Mouse (Mus musculus): ENCODE data around the gene Mecom.

Mecom gene

DNA sequence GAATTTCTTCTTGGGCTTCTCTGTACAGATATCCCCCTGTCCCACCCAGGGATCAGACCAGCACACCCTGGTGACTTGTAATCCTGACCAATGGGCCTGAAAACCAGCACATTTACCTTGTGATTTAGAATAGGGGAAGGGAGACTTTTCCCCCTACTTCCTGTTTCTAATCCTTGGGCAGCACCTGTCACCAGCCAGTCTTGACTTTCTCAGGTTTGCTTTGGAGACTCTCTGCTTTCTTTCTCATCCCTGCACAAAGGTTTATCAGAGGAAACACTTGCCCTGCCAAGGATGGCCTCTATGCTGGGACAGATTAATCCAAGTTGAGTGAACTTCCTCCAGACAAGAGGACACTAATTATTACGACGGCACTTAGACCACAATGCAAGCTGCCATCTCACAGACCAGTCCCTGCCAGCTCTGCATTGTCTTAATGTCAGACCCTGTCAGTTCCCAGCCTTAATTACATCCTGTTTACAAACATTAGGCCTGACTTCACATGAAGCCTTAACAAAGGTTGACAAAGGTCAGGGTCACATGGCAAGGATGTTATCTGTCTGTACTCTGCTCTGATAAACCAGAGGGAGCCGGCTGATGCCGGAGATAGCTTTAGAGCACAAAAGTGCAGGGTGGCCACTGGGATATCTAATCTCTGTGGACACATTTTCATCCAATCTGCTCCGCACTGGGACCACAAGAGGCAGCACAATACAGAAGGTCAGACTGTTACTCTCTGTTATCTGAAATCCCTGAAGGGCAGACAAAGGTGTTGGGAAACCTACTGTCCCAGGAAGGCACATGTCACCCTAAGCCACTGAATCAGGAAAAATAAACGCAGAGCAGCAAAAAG, 193.7 kb downstream of the Mecom start:
- DNase-seq (ENCODE audit: low spot score in 2 of 2), result no peak

DNA sequence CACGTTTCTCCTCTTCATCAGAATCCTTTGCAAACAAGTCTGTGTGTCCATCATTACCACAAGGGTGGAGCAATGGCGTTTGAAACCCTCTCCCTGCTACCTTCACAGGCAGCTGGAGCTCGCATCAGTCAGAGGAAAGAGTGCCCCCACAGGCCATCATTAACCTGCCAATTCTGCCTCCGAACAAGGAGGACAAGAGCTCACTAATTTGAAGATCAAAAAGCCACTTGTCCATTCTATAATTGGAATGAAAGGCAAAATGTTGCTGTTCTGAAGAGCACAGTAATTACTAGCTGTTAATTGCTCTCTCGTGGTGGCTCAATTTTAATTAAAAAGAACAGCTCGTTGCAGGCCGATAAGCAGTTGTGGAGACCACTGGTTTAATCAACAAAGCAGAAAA, 198.5 kb downstream of the Mecom start:
- DNase-seq (ENCODE audit: low spot score in 2 of 2), result no peak

DNA sequence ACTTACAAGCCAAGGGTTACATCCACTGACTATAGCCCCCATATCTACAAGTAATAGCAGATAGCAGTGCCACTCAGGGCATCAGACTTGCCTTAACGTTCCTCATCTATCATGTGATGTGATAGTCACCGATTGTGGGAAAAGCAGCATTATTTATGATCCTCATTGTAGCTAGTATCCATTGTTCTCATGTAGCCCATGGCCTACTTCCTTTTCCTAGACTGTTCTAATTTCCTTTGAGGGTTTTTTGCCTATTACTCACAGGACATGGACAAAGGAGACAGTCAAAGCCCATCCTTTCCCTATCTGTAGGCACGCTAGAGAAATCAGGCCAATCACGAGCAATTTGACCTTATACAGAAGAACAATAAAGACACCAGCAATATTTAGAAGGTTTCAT, 203.7 kb downstream of the Mecom start:
- DNase-seq (ENCODE audit: low spot score in 2 of 2), result no peak

DNA sequence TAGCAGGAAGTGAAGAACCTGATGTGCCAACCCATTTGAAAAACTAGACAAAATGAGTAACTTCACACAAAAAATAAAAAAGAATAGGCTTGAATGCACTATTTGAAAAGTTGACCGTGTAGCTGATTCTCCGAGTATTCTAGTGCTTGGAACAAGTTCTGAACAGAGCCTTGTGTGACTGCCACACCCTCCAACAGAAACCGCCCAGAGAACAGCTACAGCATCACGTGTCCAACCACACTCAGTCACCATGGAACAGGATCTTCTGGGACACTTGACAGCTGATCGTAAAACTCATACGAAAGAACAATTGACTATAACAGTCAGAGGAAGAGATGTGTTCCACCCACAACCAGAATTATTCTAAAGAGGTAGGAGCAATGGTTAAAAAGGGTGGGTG, 215.5 kb downstream of the Mecom start:
- DNase-seq (ENCODE audit: low spot score in 2 of 2), result no peak

DNA sequence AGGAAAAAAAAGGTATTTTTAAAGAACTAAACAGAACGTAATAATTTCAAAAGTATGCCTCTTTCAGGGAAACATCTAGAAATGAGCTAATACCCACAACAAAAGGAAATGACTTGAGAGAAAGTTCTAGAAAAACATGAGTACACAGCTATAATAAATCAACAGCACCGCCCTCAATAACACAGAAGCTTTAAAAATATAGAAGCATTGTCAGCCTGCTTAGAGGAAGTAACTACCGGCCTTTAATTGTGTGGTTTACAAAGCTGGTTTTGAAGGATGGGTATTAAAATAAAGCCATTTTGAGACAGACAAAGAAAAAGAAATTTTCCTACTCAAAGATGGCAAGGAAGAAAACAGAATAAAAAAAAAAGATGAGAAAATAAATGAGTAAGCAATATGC, 217.3 kb downstream of the Mecom start:
- no peak for DNase-seq (ENCODE audit: low spot score in 2 of 2)

DNA sequence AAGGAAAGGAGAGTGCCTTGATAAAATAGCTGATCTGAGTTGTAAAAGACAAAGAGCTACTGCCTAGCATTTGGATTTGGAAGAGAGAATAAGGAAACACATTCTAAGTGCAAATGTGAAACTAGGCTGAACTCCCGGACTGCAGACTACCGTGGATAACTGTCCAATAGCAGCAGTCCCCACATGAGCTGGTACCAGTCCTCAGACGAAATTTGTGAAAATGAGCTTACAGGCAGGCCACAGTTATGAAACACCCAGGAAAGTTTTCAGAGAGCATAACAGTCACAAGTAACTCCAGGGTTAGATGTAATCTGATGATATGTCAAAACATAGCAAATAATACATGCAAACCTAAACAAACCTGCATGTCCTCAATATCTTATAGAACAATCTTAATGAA, 217.8 kb downstream of the Mecom start:
- DNase-seq (ENCODE audit: low spot score in 2 of 2), result no peak

DNA sequence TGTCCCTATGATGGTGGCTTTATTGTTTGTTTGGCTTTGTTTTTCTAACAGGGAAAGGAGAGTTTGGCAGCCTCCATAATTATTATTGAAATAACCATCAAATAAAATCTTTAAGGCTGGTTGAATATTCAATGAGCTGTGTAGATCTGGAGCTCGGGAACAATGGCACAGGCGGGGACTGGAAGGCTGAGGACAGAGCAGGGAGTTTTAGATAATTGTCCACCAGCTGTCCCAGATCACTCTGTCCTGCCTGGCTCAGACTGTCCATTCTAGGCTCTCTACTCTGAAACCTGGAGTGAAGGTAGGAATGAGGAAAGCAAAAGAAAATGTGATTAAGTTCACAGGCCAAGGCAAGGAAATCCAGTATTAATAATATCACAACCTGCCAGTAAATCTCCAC, 232.9 kb downstream of the Mecom start:
- DNase-seq (ENCODE audit: low spot score in 2 of 2), result no peak

DNA sequence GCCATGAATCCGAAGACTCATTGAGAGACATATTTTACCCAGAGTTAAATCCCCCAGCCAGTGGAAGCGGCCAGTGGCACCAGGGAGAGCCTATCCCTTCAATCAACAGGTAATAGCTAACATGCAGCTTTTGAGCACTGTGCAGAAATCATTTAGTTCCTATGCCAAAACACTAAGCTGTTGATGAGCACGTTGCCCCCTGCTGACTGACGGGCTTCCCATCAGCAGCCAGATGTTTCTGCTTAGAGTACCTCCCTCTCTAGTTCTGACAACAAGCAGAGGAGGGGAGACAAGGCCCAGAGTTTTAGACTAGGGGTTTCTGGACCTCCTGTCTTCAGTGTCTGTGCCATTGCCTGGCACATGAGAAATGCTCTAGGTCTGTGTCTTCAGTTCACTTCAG, 239.7 kb downstream of the Mecom start:
- DNase-seq (ENCODE audit: low spot score in 2 of 2), result no peak

DNA sequence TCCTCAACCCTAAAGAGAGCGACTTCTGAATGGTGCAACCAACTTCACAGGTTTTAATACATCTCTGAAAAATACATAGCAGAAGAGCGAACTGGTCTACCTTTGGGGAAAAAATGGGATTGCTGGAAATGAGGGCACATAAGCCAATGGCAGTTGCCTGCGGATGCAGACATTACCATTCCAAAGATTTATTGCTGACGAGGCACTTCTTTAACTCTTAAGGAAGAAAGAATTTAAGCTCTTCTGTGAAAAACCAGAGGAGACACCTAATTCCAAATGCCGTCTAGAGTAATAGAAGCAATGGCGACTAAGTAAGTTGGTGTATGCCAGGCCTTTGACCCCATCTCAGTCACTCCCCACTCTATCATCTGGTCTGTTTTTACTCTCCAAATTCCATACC, 240.2 kb downstream of the Mecom start:
- no peak for DNase-seq (ENCODE audit: low spot score in 2 of 2)

DNA sequence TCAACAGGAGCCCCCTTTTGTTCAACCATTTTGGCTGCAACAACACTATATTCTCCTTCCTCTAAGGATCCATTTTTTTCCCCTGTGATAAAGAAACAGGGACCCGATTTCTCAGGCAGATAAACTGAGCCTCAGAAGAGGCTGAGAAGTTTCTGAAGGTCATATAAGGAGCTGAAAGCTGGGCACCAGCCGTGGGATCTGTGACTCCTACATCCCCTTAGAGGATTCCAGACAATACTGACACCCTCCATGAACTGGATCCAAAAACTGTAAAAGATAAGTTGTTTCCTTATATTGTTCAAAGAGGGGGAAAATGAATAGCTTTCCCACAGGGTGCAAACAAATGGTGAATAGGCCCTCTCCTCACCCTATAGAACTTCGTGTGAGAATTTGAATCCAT, 241.7 kb downstream of the Mecom start:
- DNase-seq (ENCODE audit: low spot score in 2 of 2), result no peak

DNA sequence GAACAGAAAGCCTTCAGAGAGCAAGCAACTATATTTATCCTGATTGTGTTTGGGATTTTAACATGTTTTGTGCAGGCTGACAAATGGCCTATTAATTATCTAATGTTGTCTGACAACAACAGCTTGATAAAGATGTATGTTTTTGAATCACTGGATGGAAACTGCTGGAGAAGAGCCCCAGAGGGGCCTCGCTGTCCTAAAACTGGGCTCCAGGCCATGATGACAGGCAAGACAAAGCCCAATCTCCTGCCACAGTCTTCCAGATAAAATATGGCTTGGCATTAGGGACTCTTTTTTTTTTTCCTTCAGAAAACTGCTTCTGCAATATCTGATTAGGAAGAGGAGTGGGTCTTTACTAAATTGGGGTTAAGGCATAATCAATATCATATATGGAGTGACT, 248.3 kb downstream of the Mecom start:
- DNase-seq (ENCODE audit: low spot score in 2 of 2), result no peak

DNA sequence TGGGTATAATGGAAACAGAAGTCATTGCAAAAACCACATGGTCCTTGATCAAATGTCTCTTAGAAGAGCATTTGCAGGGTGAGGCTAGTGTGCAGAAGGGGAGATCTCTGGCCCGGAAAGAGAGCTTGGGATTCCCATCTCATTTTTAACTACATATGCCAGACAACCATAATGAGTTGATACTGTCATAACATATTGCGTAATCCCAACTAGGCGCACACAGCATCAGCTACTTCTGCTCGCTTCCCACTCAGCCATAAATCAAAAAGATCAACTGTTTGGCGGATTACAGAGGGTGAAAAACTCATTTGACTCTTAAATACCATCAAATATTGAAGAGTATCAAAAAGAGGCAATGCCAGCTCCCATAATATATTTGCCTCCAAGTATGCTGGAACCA, 253.4 kb downstream of the Mecom start:
- no peak for DNase-seq (ENCODE audit: low spot score in 2 of 2)

DNA sequence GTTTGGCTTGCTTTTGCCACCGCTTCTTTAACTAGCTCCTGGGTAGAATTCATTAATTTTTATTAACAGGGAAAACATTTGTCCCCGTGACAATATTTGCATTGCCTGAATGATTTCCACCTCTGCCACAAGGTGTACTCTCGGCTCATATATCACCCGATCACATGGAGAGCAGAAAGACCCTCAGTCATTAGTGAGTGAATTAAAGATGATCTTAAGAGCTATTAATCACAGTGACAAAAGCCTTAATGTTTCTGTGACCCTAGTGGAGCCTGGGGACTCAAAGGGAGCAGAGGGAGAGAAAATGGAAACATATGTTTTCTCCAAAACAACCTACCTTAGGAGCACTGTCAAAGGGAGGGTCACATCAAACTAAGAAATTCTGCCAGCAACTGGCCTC, 261.3 kb downstream of the Mecom start:
- no peak for DNase-seq (ENCODE audit: low spot score in 2 of 2)

DNA sequence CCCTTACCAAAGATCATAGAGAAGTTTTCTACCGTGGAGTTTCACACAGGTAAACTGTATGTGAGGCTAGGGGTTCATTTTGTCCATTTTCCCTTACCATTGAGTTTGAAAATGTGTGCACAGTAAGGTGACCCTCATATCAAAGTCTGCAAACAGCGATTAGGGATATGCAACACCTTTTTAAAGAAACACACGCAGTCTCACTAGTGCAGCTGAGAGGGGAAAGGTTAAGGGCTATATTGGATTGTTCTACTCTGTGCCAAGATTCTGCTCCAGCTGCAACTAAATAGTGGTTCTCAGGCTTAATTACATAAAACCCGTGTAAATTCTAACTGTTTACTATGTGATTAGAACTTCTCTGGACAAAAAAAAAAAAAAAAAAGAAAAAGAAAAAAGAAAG, 263.7 kb downstream of the Mecom start:
- no peak for DNase-seq (ENCODE audit: low spot score in 2 of 2)

DNA sequence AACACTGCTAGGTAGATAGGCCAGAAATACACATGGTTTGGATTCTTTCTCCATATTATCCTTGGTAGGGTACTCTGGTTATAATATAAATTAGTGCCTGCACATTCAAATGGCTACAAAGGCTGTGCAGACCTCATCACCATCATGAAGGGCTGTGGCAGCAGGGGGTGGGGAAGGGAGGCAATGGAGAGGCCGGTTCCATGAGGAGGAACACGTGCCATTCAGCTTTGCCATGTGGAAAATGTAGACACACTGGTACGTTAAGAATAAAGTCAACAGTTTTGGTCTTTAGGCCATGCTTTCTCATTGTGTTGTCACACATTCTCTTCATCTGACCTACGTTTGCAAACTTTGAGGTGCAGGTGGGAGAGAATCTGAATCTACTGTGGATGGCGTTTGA, 264.2 kb downstream of the Mecom start:
- DNase-seq (ENCODE audit: low spot score in 2 of 2), result no peak

DNA sequence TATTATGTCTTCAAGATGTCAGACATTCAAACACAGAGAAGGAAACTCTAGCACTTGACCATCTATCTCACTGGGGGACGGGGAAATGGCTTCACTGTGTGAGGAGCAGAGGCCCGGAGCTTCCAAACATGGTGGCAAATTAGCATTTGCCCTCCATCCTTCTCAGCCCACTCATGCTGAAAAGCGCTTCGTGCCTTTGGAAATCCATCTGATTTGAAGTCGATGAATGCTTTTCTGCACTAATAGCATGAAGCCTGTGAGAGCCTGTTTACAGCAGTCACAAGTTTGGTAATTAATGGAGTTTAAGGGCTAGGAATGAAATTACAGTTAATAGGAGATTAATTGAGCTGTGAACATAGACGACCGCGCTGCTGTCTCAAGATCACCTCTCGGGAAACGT, 270.2 kb downstream of the Mecom start:
- no peak for DNase-seq (ENCODE audit: low spot score in 2 of 2)

DNA sequence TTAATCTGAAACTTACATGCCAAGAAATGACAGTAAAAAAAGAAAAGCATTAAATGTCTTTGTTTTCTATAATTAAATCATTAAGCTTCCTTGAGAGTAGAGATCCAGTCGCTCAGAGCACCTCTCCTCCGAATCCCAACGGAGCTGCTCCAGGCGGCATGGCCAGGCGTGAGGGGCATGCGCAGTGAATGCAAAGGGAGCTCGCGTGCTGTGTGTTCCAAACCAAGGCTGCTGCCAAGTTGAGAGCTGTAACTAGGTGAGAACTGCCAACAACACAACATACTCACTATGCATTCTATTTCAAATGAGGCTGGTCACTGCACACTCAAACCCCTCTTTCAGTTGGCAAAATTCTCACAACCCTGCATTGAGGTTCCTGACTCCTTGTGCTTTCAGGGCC, 271.7 kb downstream of the Mecom start:
- DNase-seq (ENCODE audit: low spot score in 2 of 2), result no peak

DNA sequence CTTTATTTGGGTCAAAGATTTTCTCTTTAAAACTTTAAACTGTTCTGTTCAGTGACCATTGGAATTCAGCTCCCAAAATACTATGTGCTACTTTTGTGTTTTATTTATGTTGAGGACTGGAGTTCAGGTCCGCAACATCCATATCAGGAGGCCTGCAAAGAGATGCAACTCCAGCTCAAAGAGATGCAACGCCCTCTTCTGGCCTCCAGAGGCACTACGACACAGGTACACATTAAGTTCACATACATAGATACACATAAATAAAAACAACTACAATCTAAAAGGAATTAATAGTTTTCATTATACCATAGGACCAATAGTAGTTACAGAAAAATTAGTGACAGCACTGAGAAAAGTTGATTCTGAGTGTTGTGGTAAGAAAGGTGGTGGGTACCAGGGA, 278.6 kb downstream of the Mecom start:
- no peak for DNase-seq (ENCODE audit: low spot score in 2 of 2)

DNA sequence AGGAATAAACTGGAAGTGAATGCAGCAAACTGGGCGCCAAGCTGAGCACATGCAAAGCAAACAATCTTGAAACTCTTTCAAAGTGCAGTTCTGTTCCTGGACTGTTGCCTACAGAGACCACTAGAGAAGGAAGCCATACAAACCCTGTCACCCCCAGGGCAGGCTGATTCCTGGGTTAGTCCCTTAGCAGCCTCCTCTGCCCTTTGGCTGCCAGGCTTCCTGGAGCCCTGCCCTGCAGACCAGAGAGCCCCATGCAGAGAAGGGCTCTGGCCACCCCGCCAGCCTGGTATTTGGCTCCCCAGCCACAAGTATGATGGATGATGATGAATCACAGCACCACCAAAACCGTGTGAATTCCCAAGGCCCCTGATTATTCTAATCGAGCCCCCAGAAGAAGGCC, 286.9 kb downstream of the Mecom start:
- DNase-seq (ENCODE audit: low spot score in 2 of 2), result no peak

DNA sequence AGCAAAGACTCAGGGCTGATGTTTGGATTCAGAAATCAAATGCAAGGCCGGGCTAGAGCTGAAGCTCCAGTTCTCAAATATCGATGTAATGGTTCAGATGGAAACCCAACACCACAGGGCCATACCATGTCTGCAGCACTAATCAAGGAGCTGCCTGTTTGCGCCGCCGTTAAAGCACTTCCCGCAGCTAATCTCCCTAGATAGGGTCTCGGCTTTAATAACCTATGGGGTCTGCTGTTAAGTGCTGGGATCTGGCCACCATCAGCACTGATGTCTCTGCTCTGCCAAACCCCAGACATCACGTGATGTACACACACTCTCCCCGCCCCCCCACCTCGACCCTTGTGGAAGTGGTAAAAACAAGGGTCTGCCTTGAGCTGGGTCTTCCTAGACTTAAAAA, 289.4 kb downstream of the Mecom start:
- DNase-seq (ENCODE audit: low spot score in 2 of 2), result no peak

DNA sequence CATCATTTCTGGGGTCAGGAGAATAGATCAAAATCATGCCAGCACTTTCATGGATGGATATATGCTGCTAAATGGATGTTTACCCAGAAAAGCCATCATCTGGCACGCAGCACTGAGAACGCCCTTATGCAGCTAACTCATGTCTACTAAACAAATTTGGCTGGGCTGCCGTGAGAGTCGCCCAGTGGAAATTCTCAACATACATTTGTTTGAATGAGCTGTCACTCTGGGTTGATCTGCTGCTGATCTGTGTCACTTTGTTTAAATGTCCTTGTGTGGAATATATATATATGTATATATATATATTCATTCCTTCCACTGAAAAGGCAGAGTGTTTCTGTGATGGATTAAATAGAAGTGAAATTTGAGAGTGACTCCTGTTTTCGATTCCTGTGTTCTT, 290.0 kb downstream of the Mecom start:
- no peak for DNase-seq (ENCODE audit: low spot score in 2 of 2)

DNA sequence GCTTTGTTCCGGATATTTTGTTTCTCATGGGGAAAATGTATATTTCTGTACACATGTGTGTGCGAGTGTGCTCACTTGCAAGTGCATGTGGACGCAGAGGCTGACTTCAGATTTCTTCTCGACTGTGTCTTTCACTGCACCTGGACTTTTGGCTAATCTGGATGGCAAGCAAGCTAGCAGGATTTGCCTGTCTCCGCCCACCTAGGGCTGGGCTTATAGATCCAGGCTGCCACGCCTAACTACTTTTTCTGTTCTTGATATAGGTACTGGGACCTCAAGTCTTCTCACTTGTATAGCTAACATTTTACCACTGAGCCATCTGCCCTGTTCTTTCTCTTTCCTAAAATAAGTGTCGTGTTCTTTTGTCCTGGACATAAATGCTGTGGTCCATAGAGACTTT, 290.9 kb downstream of the Mecom start:
- no peak for DNase-seq (ENCODE audit: low spot score in 2 of 2)

DNA sequence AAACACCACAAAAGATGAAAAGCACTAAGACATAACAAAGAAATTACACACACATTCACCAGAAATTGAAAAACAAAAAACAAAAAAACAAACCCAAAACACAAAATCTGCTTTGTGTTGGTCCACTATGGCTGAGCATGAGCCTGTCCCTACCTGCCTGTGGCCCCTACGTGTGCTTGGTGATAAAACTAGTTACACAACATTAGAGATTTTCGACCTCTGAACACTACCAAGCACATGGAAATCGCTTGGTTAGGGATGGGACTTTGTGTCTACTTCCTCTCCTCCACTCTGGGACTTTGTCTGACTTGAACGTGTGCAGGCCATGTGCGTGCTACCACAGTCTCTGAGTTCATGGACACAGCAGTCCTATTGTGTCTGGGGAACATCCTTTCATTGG, 292.0 kb downstream of the Mecom start:
- no peak for DNase-seq (ENCODE audit: low spot score in 2 of 2)

DNA sequence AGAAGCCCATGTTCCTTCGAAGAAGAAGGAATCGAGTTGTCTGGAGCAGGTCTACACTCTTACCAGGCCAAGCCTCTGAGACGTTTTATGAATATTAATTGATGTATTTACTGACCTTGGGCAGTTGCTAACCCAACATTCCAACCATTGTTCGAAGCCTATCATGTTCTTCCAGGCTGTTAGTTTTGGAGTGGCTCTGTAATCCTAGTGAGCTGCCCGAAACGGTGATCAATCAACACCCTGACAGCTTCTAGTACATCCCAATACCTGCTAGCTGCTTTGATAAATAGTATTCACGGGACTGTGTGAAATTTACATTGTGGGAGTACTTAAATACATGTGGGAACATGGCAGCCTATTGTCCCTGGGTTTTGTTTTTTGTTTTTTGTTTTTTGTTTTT, 293.4 kb downstream of the Mecom start:
- no peak for DNase-seq (ENCODE audit: low spot score in 2 of 2)
